Mouse (Mus musculus): Measurements from ENCODE around the gene Scn7a. TPM values are rescaled to one million over a fixed set of nuclear protein-coding genes. Genes with fewer than 3 reads are reported as not detected.

Scn7a gene
- polyA plus RNA-seq, 1 experiment from 2014 or later, result 0.23 TPM

DNA sequence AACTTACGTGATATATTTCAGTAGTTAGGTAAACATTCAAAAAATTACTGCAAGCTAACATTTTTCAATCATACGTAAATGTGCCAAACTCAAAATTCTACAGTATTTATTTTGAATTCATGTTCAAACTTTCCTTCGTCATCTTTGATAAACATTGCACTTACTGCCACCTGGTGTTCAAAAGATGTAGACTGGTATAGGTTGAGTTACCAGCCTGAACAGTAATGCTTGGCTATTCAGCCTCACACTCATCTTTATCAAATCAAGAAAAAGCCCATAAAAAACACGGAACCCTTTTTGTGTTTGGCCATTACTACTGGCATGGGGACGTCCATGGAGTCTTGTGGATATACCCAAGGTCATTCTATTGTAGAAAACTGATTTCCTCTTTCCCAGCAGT lies 140.3 kb downstream of the Scn7a start:
- Histone ChIP-seq H3K4me1 (ENCODE audit: control insufficient read depth, insufficient read depth, low read length) (no peaks in the 10 kb centered on the region), H3K4me3 (ENCODE audit: low read depth, low read length) (no peak overlapping the region), H3K9me3 (replicated peaks; ENCODE audit: control insufficient read depth, low read length, poor library complexity, severe bottlenecking) (no peaks in the 10 kb centered on the region), H3K27me3 (ENCODE audit: control insufficient read depth, insufficient read depth, low read depth, low read length) (no peaks in the 10 kb centered on the region), H3K4me2 (ENCODE audit: low read length) (no peak overlapping the region), H3K36me3 (ENCODE audit: control insufficient read depth, insufficient read depth, low read length) (no peaks in the 10 kb centered on the region), H3K27ac (ENCODE audit: low read length) (no peak overlapping the region), H3K9ac (ENCODE audit: low read depth, low read length) (no peak overlapping the region)
- 0 out of 2 replicates have a peak, but pooled peaks have one; percentile 58 for ATAC-seq
- WGBS, result 27% methylated on average over 5 of the region's 5 CpGs

DNA sequence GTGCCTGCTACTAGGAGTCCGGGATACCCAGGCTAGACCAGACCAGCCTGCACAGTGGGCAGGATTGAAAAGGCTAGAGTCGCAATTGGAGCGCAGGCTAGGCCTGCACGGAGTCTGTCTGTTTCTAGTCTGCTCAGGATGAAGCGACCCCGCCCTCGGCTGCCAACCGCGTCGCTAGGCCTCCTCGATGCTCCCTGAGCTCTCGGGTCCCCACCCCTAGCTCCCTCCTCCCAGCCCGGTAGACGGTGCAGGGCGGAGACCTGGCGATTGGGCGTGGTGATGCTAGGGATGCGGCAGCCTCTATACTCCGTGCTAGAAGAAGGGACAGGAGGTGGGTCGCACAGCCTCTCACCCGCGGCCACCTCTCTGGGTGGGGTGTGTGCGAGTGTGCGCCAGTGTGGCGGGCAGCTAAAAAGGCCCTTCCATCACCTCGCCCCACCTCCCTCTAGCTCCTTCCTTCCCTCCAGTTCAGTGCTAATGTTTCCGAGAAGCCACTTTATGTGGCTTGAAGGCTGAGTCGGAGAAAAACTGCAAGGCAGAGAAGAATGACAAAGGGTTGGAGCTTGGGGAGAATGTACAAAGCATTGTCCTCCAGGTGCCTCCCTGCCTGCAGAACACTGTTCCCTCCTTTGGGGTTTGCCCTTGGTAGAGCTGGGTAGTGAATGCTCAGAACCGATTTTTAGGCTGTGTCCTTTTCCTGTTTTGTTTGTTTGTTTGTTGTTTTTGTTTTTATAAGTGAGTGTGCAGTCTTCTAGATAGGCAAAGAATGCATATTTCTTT lies 149.9 kb downstream of the Scn7a start, which contains the start of gene Scn9a:
Scn9a (minus strand) TSS at position 383 of the 780 bp plus-strand sequence.
- ATAC-seq, result peak; percentile 96
- peak within 1 kb of the TSS; percentile 65 for H3K4me2 ChIP-seq (ENCODE audit: low read length)
- H3K36me3 ChIP-seq (ENCODE audit: control insufficient read depth, insufficient read depth, low read length), result no peaks in the 10 kb centered on the region
- H3K9me3 ChIP-seq (replicated peaks; ENCODE audit: control insufficient read depth, low read length, poor library complexity, severe bottlenecking), result no peaks in the 10 kb centered on the region
- 2% methylated on average over 28 of the region's 29 CpGs for WGBS
- H3K27ac ChIP-seq (ENCODE audit: low read length), result peak within 1 kb of the TSS; percentile 82
- H3K9ac ChIP-seq (ENCODE audit: low read depth, low read length), result peak within 1 kb of the TSS; percentile 76
- peak within 1 kb of the TSS; percentile 57 for H3K4me3 ChIP-seq (ENCODE audit: low read depth, low read length)
- H3K27me3 ChIP-seq (ENCODE audit: control insufficient read depth, insufficient read depth, low read depth, low read length), result no peaks in the 10 kb centered on the region
- peaks cover 12% of the 10 kb centered on the region; the same call in 1 of the 2 replicates for H3K4me1 ChIP-seq (ENCODE audit: control insufficient read depth, insufficient read depth, low read length)

DNA sequence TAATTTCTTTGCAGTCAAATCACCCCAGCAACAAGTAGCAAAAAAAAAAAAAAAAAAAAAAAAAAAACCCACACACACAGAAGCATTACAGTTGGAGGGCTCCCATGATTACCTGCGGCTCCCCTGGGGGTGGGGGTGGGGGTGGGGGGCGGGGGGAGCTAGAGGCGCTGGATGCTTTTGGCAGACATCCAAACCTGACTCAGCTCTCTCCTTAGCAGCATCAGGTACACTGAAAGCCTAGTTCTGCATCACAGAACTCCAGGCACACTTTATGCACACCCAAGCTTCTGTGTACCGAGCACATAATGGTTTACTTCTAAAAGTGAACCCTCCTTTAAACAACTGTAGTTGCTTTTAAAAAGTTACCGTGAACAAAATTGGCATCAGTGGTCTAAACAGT lies 152.0 kb downstream of the Scn7a start:
- no peaks in the 10 kb centered on the region for H3K36me3 ChIP-seq (ENCODE audit: control insufficient read depth, insufficient read depth, low read length)
- no peak overlapping the region for H3K27ac ChIP-seq (ENCODE audit: low read length)
- peak overlapping the region; percentile 26 for H3K4me3 ChIP-seq (ENCODE audit: low read depth, low read length)
- H3K4me2 ChIP-seq (ENCODE audit: low read length), result peak overlapping the region; percentile 65
- no peaks in the 10 kb centered on the region for H3K27me3 ChIP-seq (ENCODE audit: control insufficient read depth, insufficient read depth, low read depth, low read length)
- no peak for ATAC-seq
- 30% methylated on average over 5 of the region's 5 CpGs for WGBS
- H3K4me1 ChIP-seq (ENCODE audit: control insufficient read depth, insufficient read depth, low read length), result peaks cover 12% of the 10 kb centered on the region; the same call in 1 of the 2 replicates
- H3K9me3 ChIP-seq (replicated peaks; ENCODE audit: control insufficient read depth, low read length, poor library complexity, severe bottlenecking), result no peaks in the 10 kb centered on the region
- H3K9ac ChIP-seq (ENCODE audit: low read depth, low read length), result no peak overlapping the region

Other genes with a start within 250 kb of the Scn7a start
- 15.3 and 16.5 TPM in 2 replicates for gene Scn9a, start 150.0 kb downstream of the Scn7a start, polyA plus RNA-seq (2015; fragmentation: Nextera tagmentation; extraction: Ambion mirVana)

Measured in midbrain, embryonic 16.5 days (tissue).